Mouse (Mus musculus) urinary bladder, postnatal 14 days (tissue): ENCODE results near the gene Rab8b.

Experiments
- DNase-seq: peaks from one replicate; pipeline ENCODE4 v3.0.0; 2021; ENCODE audit warnings: low spot score

Gene Rab8b

GRCm38 (mm10) chr9:66919382-66919971, at the start of gene Rab8b:
Rab8b (minus strand) TSS chr9:66919687.
- DNase-seq: peak; percentile 98

DNA sequence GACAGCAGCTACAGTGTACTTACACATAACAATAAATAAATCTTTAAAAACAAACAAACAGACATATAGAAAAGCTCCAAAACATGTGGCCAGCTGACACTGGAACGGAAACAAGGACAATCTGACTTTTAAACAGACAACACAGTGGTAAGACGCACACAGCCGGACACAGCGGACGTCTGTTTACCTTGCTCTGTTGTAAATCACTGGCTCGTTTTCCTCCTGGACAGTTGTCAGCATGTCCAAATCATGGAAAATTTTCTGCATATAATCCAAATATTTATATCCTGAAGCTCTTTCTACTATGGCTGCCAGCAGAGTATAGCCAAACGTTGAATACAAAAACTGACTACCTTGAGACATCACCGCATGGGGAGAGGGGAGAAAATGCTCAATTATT, 48.0 kb upstream of the Rab8b start:
- DNase-seq: no peak

DNA sequence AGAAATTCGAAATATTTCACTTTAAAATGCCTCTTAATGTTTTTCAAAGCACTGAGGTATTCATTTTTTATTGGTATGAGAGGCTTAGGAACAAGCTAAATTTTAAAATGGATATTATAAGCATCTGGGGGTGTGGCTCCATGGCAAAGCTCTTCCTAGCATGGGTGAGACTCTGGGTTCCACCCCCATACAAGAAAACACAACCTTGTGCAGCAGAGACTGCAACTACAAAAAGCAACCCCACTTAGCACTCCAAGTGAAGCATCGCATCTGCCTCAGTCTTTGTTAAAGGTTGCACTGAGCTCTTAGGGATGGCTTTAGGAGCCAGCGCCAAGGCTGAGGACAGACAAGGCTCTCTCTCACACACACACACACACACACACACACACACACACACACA, 42.0 kb upstream of the Rab8b start:
- DNase-seq: no peak

GRCm38 (mm10) chr9:66957451-66957850, 38.0 kb upstream of the Rab8b start:
- DNase-seq: no peak

DNA sequence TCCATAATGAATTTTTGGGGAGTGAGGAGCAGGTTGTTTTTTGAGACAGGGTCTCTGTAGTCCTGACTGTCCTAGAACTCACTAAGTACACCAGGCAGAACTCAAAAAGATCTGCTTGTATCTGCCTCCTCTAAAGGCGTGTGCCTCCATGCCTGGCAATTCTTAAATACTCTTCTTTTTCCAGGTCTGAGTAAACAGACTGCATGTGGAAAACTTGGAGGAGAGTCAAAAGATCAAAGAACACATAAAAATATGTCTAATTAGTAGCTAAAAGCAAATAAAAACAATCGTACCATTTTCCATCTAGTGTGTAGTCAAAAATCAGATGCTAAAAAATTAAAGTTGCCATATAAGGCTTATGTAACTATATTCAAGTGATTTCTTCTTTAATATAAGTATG, 33.4 kb upstream of the Rab8b start:
- DNase-seq: no peak

DNA sequence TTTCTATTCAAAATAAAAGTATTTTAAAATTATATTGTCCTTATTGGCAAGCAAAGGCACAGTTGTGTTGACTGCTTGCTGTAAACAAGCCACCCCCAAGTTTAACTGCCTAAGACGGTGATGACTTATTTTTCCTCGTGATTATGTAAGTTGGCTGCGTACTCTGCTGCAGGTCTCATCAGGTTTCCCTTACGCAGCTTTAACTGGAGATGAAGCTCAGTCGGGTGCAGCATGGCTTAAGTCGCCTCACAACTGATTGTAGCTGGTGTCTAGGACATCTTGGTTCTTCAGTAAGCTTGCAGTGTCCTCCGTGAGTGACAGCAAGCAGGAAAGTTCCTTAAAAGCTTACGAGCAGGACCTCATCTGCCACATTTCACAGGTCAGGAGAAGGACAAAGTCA, 32.8 kb upstream of the Rab8b start:
- no peak for DNase-seq

- no peak for DNase-seq
Observed at GRCm38 (mm10) chr9:66948536-66948935, 29.0 kb upstream of the Rab8b start.

DNA sequence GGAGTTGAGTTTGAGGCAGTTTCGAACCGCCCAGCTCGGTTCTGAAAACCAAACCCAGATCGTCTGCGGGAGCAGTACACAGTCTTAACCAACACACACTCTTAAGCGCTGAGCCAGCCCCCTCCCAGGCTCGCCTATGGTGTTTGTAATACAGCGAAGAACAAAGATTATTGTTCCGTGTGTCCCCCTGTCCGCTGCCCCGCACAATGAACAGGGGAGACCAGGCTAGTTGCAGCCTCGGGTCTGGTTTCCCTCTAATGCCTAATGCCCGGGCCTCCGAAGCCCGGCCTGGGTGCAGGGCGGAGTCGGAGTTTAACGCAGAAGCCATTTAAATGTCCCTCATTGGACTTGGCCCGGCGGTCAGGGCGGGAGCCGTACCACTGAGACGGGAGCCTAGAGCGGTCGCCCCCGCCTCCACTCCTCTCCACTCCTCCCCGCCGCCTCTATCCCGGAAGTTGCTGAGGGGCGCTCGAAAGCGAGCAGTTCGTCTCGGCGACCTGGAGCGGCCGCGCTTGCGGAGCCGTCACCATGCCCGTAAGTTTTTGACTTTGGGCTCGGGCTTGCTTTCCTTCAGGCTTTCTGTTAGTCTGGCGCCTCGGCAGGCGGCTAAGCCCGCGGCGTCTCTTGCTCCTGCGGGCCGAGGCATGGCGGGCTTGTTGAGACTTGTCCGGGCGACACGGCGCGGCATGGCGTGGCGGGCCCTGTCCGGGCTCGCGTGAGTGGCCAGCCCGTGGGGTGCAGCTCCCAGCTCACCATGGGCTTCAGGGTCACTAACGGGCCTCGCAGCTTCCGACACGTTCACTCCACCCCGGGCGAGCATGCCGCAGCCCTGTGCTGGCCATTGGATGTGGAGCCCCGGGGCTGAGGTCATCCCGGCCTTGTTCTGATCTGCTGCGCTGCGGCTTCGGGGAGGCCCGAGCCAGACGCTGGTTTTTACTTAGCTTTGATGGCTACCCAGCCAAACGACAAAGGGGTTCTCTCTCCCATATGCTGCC, 26.5 kb upstream of the Rab8b start, which contains the start of gene Rps27l:
TSS of gene Rps27l (plus strand) at position 440 of the 995 bp plus-strand sequence.
- DNase-seq: peak; percentile 95

DNA sequence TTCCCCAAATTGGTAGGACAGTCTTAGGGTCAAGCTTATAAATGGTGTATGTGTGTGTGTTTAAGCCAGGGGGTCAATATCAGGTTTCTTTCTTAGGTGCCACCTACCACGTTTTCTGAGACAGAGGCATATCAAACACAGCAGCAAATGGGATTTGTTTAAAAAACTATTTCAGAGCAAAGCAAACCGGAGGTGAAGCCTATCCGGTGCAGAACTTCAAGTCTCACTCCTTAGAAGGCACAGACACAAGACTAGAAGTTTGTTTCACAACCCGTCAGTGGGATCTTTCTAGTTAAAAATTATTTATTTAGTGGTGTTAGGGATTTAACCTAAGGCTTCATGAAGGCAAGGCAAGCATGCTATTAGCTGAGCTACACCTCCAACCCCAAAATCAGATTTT, 25.7 kb upstream of the Rab8b start:
- DNase-seq: no peak

- peak; percentile 53 for DNase-seq
Observed at GRCm38 (mm10) chr9:66938836-66939235, 19.3 kb upstream of the Rab8b start.

DNA sequence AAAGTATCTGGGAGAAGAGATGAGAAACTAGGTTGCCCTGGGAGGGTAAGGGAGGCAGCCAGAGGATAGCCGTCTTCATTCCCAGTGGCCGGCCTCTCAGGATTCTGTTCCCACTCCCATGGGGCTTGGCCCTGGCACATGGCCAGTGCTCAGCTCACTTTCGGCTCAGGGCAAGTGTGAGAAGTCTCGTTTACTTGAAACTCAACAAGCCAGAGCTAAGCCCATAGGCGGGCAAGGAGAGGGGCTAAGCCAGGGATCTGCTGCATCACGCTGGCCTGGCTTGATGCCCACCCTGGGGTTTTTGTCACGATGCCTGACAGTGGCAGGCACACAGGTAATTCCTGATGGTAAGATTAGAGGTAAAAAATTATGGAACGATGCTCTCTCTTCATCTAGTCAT, 18.0 kb upstream of the Rab8b start:
- DNase-seq: peak; percentile 17

DNA sequence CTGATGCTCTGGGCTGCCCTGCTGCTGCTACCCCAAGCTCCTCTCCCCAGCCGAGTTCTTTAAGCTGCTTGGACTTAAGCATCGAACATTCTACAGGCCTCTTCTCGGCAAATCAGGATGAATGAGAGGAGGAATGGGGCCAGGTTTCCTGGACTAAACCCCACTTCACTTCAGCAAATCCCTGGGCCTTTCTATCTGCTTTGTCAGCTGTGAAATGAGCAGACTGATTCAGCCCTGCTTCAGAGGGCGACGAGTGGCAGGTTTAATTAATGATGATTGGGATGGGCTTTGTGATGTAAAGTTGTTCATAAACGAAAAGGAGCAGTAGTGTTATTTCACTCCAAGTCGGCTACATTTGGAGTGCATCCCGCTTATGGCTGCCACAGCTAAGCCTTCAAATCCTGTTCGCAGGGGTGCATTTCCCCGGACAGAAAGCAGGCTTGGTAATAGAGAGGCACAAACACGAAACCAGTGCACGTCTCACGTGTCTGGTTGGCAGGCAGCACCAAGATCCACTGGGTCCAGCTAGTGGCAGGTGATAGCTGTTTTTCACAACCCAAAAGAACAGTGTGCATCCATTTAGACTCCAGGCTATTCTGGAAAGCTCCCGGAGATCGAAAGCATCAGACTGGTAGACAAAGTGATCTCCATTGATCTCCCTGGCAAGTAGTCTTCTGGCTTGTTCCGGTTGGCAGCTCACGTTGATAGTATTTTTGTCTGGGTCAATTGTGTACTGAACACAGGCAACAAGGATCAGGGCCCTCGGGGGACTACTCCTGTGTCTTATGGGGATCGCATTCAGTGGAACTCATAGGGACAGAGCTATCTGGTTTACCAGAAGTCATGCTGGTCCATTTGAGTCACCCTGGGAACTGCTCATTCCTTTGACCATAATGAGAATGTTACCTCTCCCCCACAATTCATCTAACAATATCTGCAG, 14.7 kb upstream of the Rab8b start:
- no peak for DNase-seq

DNA sequence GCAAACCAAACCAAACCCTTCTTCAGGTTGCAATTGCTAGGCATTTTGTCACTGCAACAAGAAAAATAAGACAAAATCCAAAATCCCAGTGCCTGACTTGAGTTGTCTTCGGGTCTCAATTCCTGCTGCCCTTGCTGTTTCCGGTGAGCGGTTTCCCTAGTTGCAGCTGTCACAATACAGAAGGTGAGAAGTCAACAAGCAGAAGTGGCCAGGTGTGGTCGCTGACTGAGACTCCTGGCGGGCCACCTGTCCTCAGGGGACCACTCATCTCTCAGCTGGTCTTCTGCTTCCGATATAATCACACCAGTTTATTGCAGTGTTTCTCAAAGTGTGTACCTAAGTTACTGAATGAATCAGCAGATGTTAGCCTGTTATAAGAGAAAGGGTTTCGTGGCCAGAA, 10.9 kb upstream of the Rab8b start:
- no peak for DNase-seq

- no peak for DNase-seq
Observed at GRCm38 (mm10) chr9:66927696-66928402, 8.4 kb upstream of the Rab8b start.

- no peak for DNase-seq
Observed at GRCm38 (mm10) chr9:66925853-66926252, 6.4 kb upstream of the Rab8b start.

DNA sequence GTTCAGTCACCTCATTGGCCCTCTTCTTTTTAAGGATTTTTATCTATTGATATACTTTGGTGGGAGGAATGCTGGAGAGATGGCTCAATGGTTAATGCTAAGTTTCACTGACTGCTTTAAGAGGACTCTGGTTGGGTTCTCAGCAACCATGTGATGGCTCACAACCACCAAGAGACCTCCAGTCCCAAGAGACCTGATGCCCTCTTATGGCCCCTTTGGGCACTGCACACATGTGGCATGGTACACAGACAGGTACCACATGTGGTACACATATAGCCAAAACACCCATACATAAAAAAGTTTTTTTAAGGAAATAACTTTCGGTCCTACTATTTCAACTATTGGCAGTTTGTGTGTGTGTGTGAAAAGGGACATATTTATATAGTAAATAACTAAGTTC, 2.6 kb upstream of the Rab8b start:
- no peak for DNase-seq

GRCm38 (mm10) chr9:66920488-66921279, 1.2 kb upstream of the Rab8b start:
- DNase-seq: no peak

DNA sequence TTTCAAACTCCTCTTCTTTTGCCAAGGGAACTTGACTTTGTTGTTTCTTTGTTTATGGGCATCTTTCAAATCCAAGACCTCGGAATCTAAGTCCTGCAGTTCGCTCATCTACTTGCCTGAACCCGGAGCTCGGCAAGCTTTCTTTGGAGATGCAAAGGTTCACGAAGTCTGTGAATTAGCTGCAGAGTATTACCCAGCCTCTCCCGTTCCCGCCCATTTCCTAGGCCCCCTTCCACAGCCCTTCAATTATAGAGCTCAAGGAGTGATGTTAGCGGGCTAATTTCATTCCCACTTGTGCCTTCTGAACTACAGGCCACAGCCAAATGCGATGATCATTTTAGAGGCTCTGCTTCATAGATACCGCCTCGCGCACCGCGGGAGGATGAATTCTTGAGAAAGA, 494 bp upstream of the Rab8b start:
- DNase-seq: peak; percentile 23

DNA sequence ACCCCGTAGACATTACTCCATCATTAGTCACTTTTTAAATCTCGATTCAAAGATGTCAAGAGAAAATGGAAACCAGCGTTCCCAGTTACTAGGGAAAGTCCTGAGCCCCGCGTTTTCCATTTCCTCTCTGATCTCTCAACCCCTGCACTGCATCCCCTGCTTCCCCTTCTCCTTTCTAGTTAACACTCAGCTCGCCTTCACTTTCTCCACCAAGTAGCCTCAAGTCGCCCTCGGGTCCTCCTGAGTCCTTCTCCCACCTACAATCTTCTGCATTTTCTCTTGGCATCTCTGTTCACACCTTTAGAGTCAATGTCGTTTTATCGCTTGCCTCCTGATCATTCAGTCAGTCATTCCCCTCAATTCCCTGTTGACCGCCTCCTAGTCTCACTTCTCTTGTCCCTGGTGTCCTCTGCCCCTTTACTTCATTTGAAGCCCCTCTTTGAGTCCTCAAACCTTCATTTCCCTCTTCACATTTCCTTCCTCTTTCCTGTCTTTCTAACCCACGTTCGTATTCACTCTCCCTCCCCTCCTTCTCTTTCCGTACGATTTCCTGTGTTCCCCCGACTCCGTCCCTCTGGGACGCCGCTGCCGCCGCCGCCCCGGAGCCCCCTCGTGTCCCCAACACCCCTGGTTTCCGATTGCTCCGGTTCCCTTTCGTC, 686 bp downstream of the Rab8b start:
- DNase-seq: no peak

- no peak for DNase-seq
Observed at GRCm38 (mm10) chr9:66917892-66918255, 1.6 kb downstream of the Rab8b start.
